Mouse (Mus musculus) kidney, adult 2 months (tissue): ENCODE data around the gene Calcrl.

ENCODE experiments used
- CTCF ChIP-seq: fragments of 200-500 bp; conservative IDR thresholded peaks from 2 replicates; pipeline ENCODE4 v1.5.1; 2011; ENCODE audit warnings: low read depth, mild to moderate bottlenecking, control low read depth, low read length, moderate library complexity, mixed read lengths; ENCODE audit not compliant: insufficient read depth, insufficient read length
- POLR2A ChIP-seq: fragments of 200-500 bp; IDR thresholded peaks from one replicate; pipeline ENCODE4 v1.6.1; 2011; ENCODE audit warnings: low read depth, low read length, control low read depth

GRCm38 (mm10) chr2:84396557-84396956, 28.7 kb downstream of the Calcrl start:
- TF ChIP-seq CTCF (no peak), POLR2A (no peak)
